Mouse (Mus musculus) midbrain, embryonic 16.5 days (tissue): ENCODE data around the gene Slc9a3. TPM values are rescaled to one million over a fixed set of nuclear protein-coding genes. Genes with fewer than 3 reads are reported as not detected.

ENCODE experiments used
- ATAC-seq: fragments of 200-750 bp; cut with Nextera tagmentation; 2 replicates; pipeline ENCODE4 v1.8.0; 2017; ENCODE audit warnings: moderate TSS enrichment
- H3K27ac ChIP-seq: fragments of 300-500 bp; sonication (generic); 2 replicates; pipeline ENCODE4 v1.5.1; 2014; ENCODE audit warnings: mild to moderate bottlenecking, low read length, mixed read lengths
- H3K27me3 ChIP-seq: fragments of 300-500 bp; sonication (generic); 2 replicates; pipeline ENCODE4 v1.6.1; 2014; ENCODE audit warnings: low read depth, low read length, mixed read lengths; ENCODE audit not compliant: control insufficient read depth, insufficient read depth
- H3K36me3 ChIP-seq: fragments of 300-500 bp; sonication (generic); 2 replicates; pipeline ENCODE4 v1.6.1; 2014; ENCODE audit warnings: mild to moderate bottlenecking, low read length, moderate library complexity, mixed read lengths; ENCODE audit not compliant: control insufficient read depth, insufficient read depth
- H3K4me1 ChIP-seq: fragments of 300-500 bp; sonication (generic); 2 replicates; pipeline ENCODE4 v1.6.1; 2014; ENCODE audit warnings: mild to moderate bottlenecking, low read length, mixed read lengths; ENCODE audit not compliant: control insufficient read depth, insufficient read depth
- H3K4me2 ChIP-seq: fragments of 300-500 bp; sonication (generic); 2 replicates; pipeline ENCODE4 v1.6.1; 2014; ENCODE audit warnings: mild to moderate bottlenecking, low read length, mixed read lengths
- H3K4me3 ChIP-seq: fragments of 300-500 bp; sonication (generic); 2 replicates; pipeline ENCODE4 v1.5.1; 2014; ENCODE audit warnings: low read depth, mild to moderate bottlenecking, low read length, moderate library complexity, mixed read lengths
- H3K9ac ChIP-seq: fragments of 300-500 bp; sonication (generic); 2 replicates; pipeline ENCODE4 v1.6.1; 2014; ENCODE audit warnings: low read depth, low read length, mixed read lengths
- H3K9me3 ChIP-seq: fragments of 300-500 bp; sonication (generic); replicated peaks from 2 replicates; pipeline ENCODE4 v1.6.1; 2014; ENCODE audit warnings: mild to moderate bottlenecking, low read length, mixed read lengths; ENCODE audit not compliant: control insufficient read depth, poor library complexity, severe bottlenecking
- WGBS: fragments of 180-500 bp; shearing (Covaris S2); extraction: QIAGEN DNeasy Blood & Tissue Kit; methylation state at CpG from one replicate; pipeline ENCODE4 v1.1.7; 2014; 5-methylcytosine and 5-hydroxymethylcytosine counted together
- polyA plus RNA-seq: library from polyadenylated mRNA; unstranded; fragments of >200 nt; fragmentation: Nextera tagmentation; extraction: Ambion mirVana; gene quantifications from 2 replicates; pipeline ENCODE4 v1.2.1, GENCODE M21; 2015

The Slc9a3 gene
- polyA plus RNA-seq, 1 experiment from 2014 or later, result 0.13 TPM

- Histone ChIP-seq H3K4me1 (no peaks in the 10 kb centered on the region), H3K27ac (no peak overlapping the region), H3K36me3 (no peaks in the 10 kb centered on the region), H3K27me3 (no peaks in the 10 kb centered on the region), H3K9me3 (no peaks in the 10 kb centered on the region), H3K4me2 (no peak overlapping the region), H3K9ac (no peak overlapping the region), H3K4me3 (no peak overlapping the region)
- WGBS, result 86% methylated on average over 7 of the region's 7 CpGs
- ATAC-seq, result no peak
Observed at GRCm38 (mm10) chr13:74138906-74139647, 17.8 kb downstream of the Slc9a3 start.

DNA sequence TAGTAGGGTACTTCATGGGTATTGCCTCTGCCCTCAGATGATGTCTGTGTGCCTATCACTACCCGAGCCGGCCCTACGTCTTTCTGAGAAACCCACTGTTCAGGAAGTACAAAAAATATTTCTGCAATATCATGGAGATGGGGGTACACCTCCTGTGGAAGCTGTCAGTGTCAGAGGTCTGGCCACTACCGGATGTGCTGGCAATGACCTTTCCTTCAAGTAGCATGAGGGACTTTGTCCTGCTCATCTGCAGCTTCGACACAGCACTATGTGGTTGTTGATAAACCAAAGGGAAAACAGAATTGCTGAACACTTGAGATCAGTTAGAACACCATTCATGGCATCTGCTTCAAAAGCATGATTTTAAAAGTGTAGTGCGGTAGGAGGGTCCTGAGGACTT, 19.5 kb downstream of the Slc9a3 start:
- ATAC-seq, result no peak
- WGBS, result 93% methylated on average over 6 of the region's 6 CpGs
- no peaks in the 10 kb centered on the region for H3K27me3 ChIP-seq
- no peak overlapping the region for H3K4me3 ChIP-seq
- H3K9ac ChIP-seq, result no peak overlapping the region
- H3K36me3 ChIP-seq, result no peaks in the 10 kb centered on the region
- no peaks in the 10 kb centered on the region for H3K4me1 ChIP-seq
- no peaks in the 10 kb centered on the region for H3K9me3 ChIP-seq
- H3K4me2 ChIP-seq, result no peak overlapping the region
- H3K27ac ChIP-seq, result no peak overlapping the region

DNA sequence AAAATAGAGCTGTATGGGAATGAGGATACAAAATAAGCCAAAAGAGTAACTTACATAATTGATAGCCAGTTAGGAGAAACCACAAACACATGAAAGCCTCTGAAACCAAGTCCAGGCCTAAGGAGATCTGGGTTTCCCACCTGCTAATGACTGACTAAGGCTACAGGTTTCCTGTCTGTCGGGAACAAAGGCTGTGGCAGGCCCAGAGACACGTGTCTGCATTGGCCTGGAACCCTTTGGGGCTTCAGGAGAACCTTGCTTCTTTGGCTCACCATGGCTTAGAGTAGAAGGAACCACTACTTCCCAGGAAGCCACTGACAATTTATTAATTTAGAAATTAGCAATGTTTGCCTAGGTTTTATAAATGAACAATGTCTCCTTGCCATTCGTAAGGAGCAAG, 22.0 kb downstream of the Slc9a3 start:
- no peak overlapping the region for H3K4me2 ChIP-seq
- no peak for ATAC-seq
- no peak overlapping the region for H3K27ac ChIP-seq
- H3K9me3 ChIP-seq, result no peaks in the 10 kb centered on the region
- no peaks in the 10 kb centered on the region for H3K4me1 ChIP-seq
- no peak overlapping the region for H3K9ac ChIP-seq
- H3K4me3 ChIP-seq, result no peak overlapping the region
- no peaks in the 10 kb centered on the region for H3K27me3 ChIP-seq
- WGBS, result 76% methylated on average over 3 of the region's 3 CpGs
- H3K36me3 ChIP-seq, result no peaks in the 10 kb centered on the region

DNA sequence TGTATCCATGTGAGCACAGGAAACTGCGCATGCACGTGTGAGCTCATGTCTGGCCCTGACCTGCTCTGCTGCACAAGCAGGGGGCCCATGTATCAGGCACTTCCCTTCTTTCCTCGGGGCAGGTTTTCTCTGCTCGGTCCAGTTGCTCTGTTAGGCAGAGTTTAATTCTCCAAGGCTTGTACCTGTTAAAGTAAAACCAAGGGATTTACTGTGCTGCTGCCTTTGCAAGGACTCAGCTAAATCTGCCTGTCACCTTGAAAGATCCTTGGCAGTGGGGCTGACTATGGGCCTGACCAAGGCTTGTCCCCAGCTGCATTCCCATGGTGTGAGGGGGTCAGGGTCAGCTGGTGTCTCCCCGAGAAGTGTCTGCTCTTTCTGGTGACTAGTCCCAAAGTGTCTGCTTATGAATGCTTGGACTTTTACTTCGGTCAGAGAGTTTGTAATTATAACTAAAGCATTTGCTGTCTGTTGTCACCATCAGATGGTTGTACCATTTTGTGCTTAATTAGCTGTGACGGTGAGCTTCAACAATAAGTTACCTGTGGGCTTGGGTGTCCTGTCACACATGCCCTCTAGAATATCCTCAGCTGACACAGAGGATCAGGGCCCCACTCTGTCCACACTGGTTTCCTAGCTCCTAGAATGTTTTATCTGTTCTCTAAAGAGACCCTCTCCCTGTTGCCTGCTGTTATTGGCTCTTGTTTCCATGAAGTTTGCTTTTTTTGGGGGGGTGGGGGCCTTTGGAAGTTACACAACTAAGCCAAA, 23.0 kb downstream of the Slc9a3 start:
- Histone ChIP-seq H3K27me3 (no peaks in the 10 kb centered on the region), H3K9me3 (no peaks in the 10 kb centered on the region), H3K4me1 (no peaks in the 10 kb centered on the region), H3K4me3 (no peak overlapping the region), H3K27ac (no peak overlapping the region), H3K36me3 (no peaks in the 10 kb centered on the region), H3K4me2 (no peak overlapping the region), H3K9ac (no peak overlapping the region)
- no peak for ATAC-seq
- WGBS, result 86% methylated on average over 7 of the region's 7 CpGs

DNA sequence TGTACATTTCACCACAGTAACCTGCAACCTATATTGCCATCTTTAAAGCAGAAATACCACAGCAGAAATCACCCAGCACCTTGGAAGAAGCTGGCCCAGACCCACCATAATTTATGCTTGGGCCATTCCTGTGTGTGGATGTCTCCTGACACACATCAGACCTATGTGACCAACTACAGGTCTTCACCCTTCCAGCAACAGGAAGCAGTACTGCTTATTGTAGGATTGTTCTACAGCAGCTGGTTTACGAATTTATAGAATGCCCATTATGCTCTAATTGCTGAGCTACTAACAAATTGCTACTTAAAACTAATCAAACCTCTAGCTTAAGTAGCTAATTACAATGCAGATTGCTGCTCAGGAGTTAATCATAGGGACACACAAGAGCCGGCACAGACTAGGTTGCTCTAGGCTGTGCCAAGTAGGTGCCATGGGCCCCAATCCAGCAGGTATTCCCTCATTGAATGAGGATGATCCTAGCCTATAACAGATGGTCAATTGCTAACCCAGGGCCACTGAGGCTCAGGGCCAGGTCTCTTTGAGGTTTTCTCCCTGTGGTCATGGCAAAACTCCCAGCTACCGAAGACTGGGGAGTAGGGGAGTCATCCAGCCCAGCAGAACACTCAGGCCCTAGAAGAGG, 24.8 kb downstream of the Slc9a3 start:
- Histone ChIP-seq H3K27ac (no peak overlapping the region), H3K4me1 (no peaks in the 10 kb centered on the region), H3K4me2 (no peak overlapping the region), H3K27me3 (no peaks in the 10 kb centered on the region), H3K4me3 (no peak overlapping the region), H3K36me3 (no peaks in the 10 kb centered on the region), H3K9ac (no peak overlapping the region), H3K9me3 (no peaks in the 10 kb centered on the region)
- 79% methylated on average over 3 of the region's 3 CpGs for WGBS
- no peak for ATAC-seq

GRCm38 (mm10) chr13:74147327-74147726, 26.1 kb downstream of the Slc9a3 start:
- Histone ChIP-seq H3K36me3 (no peaks in the 10 kb centered on the region), H3K9ac (no peak overlapping the region), H3K9me3 (no peaks in the 10 kb centered on the region), H3K27me3 (no peaks in the 10 kb centered on the region), H3K27ac (no peak overlapping the region), H3K4me2 (no peak overlapping the region), H3K4me1 (no peaks in the 10 kb centered on the region), H3K4me3 (no peak overlapping the region)
- WGBS, result 70% methylated on average over 2 of the region's 2 CpGs
- no peak for ATAC-seq

DNA sequence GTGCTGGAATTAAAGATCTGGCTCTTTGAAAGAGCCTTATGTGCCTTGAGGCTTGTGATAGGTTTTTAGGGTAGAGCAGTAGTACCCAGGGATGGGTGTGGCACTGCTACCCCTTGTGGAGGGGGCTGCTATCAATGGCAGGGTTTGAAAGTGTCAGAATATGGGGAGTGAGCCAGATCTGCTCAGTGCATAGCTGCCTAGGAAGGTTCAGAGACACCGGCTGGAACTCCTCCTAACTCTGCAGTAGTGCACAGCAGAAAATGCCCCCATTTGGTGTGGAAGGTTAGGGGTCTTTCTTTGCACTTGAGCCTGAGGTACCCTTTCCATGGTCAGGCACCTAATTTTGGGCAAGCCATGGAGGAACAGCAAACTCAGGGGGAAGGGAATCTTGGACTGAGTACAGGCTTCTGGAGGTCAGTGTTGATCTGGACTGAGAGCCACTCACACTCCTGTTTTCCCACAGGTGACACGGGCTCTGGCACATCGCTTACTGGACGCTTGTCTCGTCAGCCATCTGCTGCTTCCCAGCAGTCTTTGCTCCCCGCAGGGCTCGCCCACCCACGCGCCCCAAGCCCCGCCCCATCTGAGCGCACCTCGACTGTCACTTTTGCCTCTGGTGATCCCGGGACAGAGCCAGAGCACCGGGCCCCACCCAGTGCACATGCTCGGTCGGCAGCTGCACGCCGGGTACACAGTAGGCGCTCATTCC, 45.2 kb downstream of the Slc9a3 start:
- Histone ChIP-seq H3K9me3 (no peaks in the 10 kb centered on the region), H3K4me3 (peak overlapping the region; percentile 52), H3K27me3 (no peaks in the 10 kb centered on the region), H3K4me2 (peak overlapping the region; percentile 82), H3K36me3 (peaks cover 10% of the 10 kb centered on the region; the same call in 1 of the 2 replicates), H3K4me1 (peaks cover 6% of the 10 kb centered on the region; the same call in 1 of the 2 replicates), H3K9ac (peak overlapping the region; percentile 72), H3K27ac (no peak overlapping the region)
- whole genome bisulfite sequencing, result 13% methylated on average over 18 of the region's 19 CpGs
- peak; percentile 86 for ATAC-seq

DNA sequence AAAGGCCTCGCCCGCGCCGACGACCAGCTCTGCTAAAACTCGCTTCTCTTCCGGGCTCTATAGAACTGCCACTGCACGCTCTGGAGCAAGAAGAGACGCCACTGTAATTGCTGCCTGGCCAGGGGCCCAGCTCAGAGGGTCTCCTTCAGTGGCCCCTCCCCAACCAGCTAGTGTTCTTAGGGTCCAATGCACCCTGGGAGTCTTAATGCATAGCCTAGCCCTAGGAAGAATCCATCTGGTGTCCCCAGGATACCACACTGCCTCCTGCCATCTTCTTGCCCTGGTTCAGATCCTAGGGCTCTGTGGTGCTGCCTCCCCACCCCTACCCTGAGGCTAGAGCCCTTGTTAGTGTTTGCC, 45.8 kb downstream of the Slc9a3 start:
- Histone ChIP-seq H3K4me3 (peak overlapping the region; percentile 52), H3K9ac (peak overlapping the region; percentile 72), H3K4me1 (peaks cover 6% of the 10 kb centered on the region; the same call in 1 of the 2 replicates), H3K9me3 (no peaks in the 10 kb centered on the region), H3K27me3 (no peaks in the 10 kb centered on the region), H3K4me2 (peak overlapping the region; percentile 82), H3K36me3 (peaks cover 15% of the 10 kb centered on the region), H3K27ac (no peak overlapping the region)
- 8% methylated on average over 9 of the region's 9 CpGs for WGBS
- peak; percentile 76 for ATAC-seq
